Mouse (Mus musculus) frontal cortex, adult (tissue): ENCODE data around the gene Olfr168.
"Not testable (repeated sequence)": the region's sequence is repeated elsewhere in the genome, so short reads cannot be mapped to it uniquely, and the experiment has no call there.

Source experiments
- ATAC-seq: cut with Nextera tagmentation; 2 replicates; pipeline ENCODE4 v1.9.2; 2017; ENCODE audit warnings: mild to moderate bottlenecking, moderate library complexity, mixed read lengths; ENCODE audit not compliant: low TSS enrichment

Gene Olfr168

DNA sequence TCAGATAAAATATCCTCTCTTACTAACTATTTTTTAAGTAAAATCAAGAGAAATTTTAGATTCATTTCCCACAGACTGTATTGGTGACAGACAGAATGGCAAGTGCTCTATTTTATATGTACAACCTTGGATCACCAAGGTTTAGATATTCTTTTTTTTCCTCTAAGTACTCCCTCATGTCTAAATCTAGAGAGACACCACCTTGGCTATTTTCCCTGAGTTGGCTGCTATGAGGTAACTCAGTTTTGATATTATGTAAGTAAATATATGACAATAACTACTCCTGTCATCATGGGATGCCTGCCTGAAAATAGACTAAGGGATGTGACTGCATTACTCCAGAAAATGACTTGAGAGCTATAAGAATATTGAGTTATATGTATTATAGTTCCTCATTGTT lies at the start of gene Olfr168:
Olfr168 (minus strand) TSS at position 101 of the 400 bp plus-strand sequence.
- no peak for ATAC-seq

DNA sequence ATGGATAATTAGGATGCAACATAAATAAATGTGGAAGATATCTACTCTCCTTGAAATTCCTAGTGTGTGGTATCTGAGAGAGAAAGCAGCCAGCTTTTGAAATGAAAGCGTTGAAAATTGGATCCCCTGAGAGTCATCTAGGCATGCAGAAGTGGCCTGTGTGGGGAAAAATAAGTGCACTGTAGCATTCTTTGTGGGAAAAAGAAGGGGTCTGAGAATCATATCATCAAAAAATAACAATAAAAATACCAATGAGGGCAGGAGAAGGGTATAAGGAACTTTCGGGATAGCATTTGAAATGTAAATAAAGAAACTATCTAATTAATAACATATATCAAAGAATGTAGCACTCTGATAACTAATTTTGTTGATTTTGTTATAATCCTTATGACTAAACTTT lies 36.4 kb upstream of the Olfr168 start, which contains the start of gene Olfr169:
Olfr169 (minus strand) TSS at position 101 of the 400 bp plus-strand sequence.
- not testable (repeated sequence) for ATAC-seq

DNA sequence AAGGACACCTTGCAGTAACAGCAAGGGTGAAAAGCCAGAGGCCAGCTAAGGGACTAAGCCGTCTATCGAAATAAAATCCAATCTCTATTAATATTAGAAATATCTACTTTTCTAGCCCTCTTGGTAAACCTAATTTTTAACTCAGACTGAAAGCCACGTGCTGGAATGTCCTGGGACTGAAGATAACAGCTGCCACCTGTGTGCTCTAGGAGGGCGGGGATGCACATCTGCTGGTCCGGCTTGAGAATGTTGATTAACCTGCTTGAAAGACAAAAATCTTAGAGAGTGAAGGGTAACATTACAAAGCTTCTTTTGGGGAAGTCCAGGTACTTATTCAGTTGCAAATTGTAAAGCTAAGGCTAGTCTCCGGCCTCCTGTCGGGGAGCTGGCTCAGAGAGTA lies 18.1 kb upstream of the Olfr168 start:
- ATAC-seq = not testable (repeated sequence)

DNA sequence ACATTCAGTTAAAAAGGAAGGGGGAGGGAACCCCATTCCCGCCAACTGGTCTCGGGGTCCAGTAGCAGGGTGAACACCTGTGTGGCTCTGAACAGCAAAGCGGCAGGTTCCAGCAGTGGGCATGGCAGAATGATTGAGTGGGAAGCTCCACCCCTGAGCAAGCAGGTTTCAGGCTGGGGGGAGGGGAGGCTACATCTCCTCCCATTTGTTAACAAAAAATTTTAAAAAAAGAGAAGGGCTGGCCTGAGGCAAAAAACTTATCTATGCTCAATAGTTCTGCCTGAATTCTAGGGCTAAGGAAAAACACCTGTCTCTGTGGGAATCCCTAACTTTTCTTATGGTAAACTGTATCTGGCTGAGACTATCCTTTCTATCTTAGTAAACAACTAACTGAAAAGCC lies 16.9 kb upstream of the Olfr168 start:
- ATAC-seq = not testable (repeated sequence)

DNA sequence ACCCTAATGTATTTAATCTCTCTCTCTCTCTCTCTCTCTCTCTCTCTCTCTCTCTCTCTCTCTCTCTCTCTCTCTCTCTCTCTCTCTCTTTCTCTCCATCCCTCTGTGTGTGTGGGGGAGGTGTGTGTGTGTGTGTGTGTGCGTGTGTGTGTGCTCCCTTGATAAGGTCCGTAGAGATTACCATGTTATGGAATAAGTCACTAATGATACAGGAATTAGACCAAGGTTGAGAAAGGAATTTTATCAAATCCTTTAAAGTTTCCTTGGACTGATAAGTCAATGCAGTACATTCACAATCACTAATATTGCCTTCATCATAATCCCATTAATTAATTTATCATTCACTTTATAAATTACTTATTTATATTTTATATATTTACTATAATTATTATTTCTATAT lies 13.2 kb downstream of the Olfr168 start, which contains the start of gene Olfr167:
Olfr167 (minus strand) TSS at position 101 of the 400 bp plus-strand sequence.
- no peak for ATAC-seq

DNA sequence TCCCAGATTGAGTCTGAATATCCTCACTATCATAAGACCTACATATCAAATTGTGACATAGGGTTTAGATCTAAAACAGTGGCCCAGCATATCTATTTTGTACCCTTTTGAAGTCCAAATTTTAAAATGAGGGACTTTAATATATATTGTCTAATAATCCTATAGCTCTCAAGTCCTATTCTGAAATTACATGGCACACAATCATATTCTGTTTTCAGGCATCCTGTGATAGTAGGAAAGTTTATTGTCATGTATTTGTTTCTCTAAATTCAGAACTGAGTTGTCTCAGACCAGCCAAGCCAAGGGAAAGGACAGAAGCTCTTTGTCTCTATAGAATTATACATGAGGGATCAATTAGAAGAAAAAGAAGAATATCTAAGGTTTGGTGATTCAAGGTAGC lies 52.0 kb downstream of the Olfr168 start, which contains the start of gene Olfr166:
Olfr166 (plus strand) TSS at position 301 of the 400 bp plus-strand sequence.
- ATAC-seq = no peak
